Comparison of ENCODE assay signal across 33 mouse cellular contexts in genomic region chr3:115941464-115941863, GRCm38 (mm10).
"Had no signal": no experiment of that assay in that cellular context is flagged by ENCODE, and none has a peak within 500 bp of the region (broad histone marks: within the 10 kb centered on the region; RNA-seq: fewer than 3 reads in every experiment).

No protein-coding gene starts in this region.

- H3K27me3 ChIP-seq: heart, embryonic 12.5 days; heart, embryonic 13.5 days; heart, embryonic 15.5 days; hindbrain, embryonic 12.5 days; hindbrain, embryonic 13.5 days; hindbrain, embryonic 15.5 days; intestine, embryonic 15.5 days; kidney, embryonic 15.5 days had no signal

- H3K4me2 ChIP-seq: heart, embryonic 12.5 days; heart, embryonic 13.5 days; heart, embryonic 15.5 days; hindbrain, embryonic 12.5 days; hindbrain, embryonic 13.5 days; hindbrain, embryonic 14.5 days; hindbrain, embryonic 15.5 days; intestine, embryonic 15.5 days; kidney, embryonic 15.5 days had no signal

- ATAC-seq: hindbrain, embryonic 16.5 days; hindbrain, postnatal 0 days; inflammation-experienced regulatory T-cells, adult 6 months; intestine, embryonic 15.5 days; intestine, embryonic 16.5 days; intestine, postnatal 0 days had no signal

- H3K9ac ChIP-seq: heart, embryonic 12.5 days; heart, embryonic 13.5 days; heart, embryonic 15.5 days; hindbrain, embryonic 12.5 days; hindbrain, embryonic 13.5 days; hindbrain, embryonic 14.5 days; hindbrain, embryonic 15.5 days; intestine, embryonic 15.5 days; kidney, embryonic 15.5 days had no signal

- H3K27ac ChIP-seq: heart, embryonic 13.5 days; heart, embryonic 15.5 days; hindbrain, embryonic 10.5 days; hindbrain, embryonic 12.5 days; hindbrain, embryonic 13.5 days; hindbrain, embryonic 14.5 days; hindbrain, embryonic 15.5 days; hindbrain, postnatal 0 days; intestine, embryonic 15.5 days; kidney, embryonic 15.5 days; kidney, postnatal 0 days; layer of hippocampus, adult 2 months; left cerebral cortex, adult 2 months had no signal

- DNase-seq: heart, postnatal 14 days; heart, postnatal 36 days; heart, postnatal 4 days; kidney, adult 11 months; kidney, adult 18-20 months; kidney, adult 2 months; kidney, adult 8-10 months; kidney, adult 9 months; kidney, postnatal 10 days; kidney, postnatal 14 days; kidney, postnatal 25 days; kidney, postnatal 36 days; kidney, postnatal 4 days; layer of hippocampus, adult 9-11 months; layer of hippocampus, postnatal 36 days had no signal

- H3K4me1 ChIP-seq: heart, embryonic 12.5 days; heart, embryonic 13.5 days; heart, embryonic 15.5 days; hindbrain, embryonic 10.5 days; hindbrain, embryonic 12.5 days; hindbrain, embryonic 13.5 days; hindbrain, embryonic 15.5 days; intestine, embryonic 15.5 days; kidney, embryonic 15.5 days had no signal

- H3K4me3 ChIP-seq: heart, embryonic 12.5 days; heart, embryonic 13.5 days; heart, embryonic 15.5 days; hindbrain, embryonic 10.5 days; hindbrain, embryonic 12.5 days; hindbrain, embryonic 13.5 days; hindbrain, embryonic 15.5 days; intestine, embryonic 15.5 days; kidney, embryonic 15.5 days; layer of hippocampus, adult 2 months; left cerebral cortex, adult 2 months had no signal

- H3K9me3 ChIP-seq: heart, embryonic 12.5 days; heart, embryonic 13.5 days; heart, embryonic 15.5 days; hindbrain, embryonic 10.5 days; hindbrain, embryonic 12.5 days; hindbrain, embryonic 13.5 days; hindbrain, embryonic 15.5 days; intestine, embryonic 15.5 days; kidney, embryonic 15.5 days had no signal
